Mouse (Mus musculus): ENCODE measurements at regions not wholly inside any gene's neighbourhood (a gene's known extent, or its start where the extent isn't known, plus 50 kb on each side); places are given as distances from the start of the nearest gene placed in this dataset.
A peak's percentile ranks its signal among the peaks of the same experiment; 100 is the strongest.

DNA sequence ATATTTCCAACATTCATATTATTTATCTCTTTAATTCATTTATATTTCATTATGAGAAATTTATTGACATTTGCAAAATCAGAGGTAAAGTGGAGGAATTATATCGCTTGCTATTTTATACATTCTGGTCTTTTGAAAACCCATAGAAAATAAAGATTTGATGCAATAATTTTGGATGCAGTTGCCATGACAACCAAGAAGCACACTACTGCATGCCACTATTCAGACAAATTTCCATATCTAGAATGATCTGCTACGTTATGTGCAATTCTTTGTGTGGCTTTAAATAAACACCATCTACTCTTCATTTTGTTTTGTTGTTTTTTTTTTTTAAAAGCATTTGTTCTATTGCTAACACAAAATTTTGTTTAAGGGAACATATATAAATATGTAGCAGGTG, 474.4 kb downstream of the Pcdh18 start:
- no peaks in the 10 kb centered on the region for H3K36me3 ChIP-seq (ENCODE audit: control insufficient read depth, insufficient read depth, low read length)
- peak; percentile 79; the same call in 1 of the 2 replicates for ATAC-seq
- no peak overlapping the region for H3K4me3 ChIP-seq (ENCODE audit: low read depth, low read length)
- H3K9ac ChIP-seq (ENCODE audit: low read depth, low read length) = no peak overlapping the region
- no peaks in the 10 kb centered on the region for H3K27me3 ChIP-seq (ENCODE audit: control insufficient read depth, insufficient read depth, low read depth, low read length)
- no peak overlapping the region for H3K4me2 ChIP-seq (ENCODE audit: low read length)
- peaks cover 9% of the 10 kb centered on the region; the same call in 1 of the 2 replicates for H3K4me1 ChIP-seq (ENCODE audit: control insufficient read depth, insufficient read depth, low read length)
- H3K27ac ChIP-seq (ENCODE audit: low read length) = no peak overlapping the region
- no peaks in the 10 kb centered on the region for H3K9me3 ChIP-seq (replicated peaks; ENCODE audit: control insufficient read depth, low read length, poor library complexity, severe bottlenecking)
- 43% methylated on average over 2 of the region's 2 CpGs for WGBS

DNA sequence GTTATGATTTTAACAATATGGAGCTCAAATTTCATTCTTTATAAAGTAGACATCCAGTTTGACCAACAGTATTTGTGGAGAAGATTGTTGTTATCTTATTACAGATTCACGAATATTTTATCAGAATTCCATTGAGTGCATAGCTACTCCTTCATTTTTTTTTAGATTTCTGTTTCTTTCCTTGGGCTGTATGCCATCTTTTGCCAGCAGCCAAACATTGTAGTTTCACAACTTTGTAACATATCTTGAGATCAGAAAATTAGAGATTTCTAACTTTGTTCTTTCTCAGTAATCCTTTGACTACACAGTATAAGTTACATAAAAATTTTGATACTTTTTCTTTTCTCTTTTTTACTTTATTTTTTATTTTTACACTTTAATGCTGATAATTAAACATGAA, 478.8 kb downstream of the Pcdh18 start:
- Histone ChIP-seq H3K4me1 (ENCODE audit: control insufficient read depth, insufficient read depth, low read length) (peaks cover 9% of the 10 kb centered on the region; the same call in 1 of the 2 replicates), H3K4me2 (ENCODE audit: low read length) (no peak overlapping the region), H3K4me3 (ENCODE audit: low read depth, low read length) (no peak overlapping the region), H3K27me3 (ENCODE audit: control insufficient read depth, insufficient read depth, low read depth, low read length) (no peaks in the 10 kb centered on the region), H3K9me3 (replicated peaks; ENCODE audit: control insufficient read depth, low read length, poor library complexity, severe bottlenecking) (no peaks in the 10 kb centered on the region), H3K36me3 (ENCODE audit: control insufficient read depth, insufficient read depth, low read length) (no peaks in the 10 kb centered on the region), H3K9ac (ENCODE audit: low read depth, low read length) (no peak overlapping the region), H3K27ac (ENCODE audit: low read length) (no peak overlapping the region)
- 89% methylated on average over 1 of the region's 1 CpGs for WGBS
- ATAC-seq = no peak

DNA sequence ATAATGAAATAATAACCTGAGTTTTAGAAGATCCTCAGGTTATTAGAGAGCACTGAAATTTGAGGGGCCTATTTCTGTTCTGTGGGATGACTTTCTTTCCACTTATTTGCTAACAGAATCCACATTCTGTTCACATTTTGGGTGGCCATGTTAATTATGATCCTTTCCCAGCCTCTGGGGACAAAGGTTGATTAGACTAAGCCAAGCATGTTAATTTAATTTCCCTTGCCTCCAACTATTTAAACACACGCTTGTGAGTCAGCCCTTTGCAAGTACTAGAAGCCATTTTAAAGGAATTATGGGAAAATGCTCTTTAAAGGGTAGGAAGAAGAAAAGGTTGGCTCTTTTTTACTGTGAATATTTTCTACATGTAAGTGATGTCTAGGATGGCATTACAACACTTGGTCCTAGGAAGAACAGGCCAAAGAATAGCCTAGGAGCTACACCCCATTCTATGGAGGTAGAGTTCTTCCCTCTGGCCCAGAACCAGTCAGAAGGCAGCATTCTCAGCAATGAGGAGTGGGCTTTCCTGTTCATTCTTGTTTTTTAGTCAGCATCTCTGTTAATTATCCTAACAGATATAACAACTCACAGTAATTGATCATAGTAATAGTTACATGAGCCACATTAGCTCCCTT, 482.7 kb downstream of the Pcdh18 start:
- Histone ChIP-seq H3K4me3 (ENCODE audit: low read depth, low read length) (no peak overlapping the region), H3K27me3 (ENCODE audit: control insufficient read depth, insufficient read depth, low read depth, low read length) (no peaks in the 10 kb centered on the region), H3K27ac (ENCODE audit: low read length) (no peak overlapping the region), H3K9me3 (replicated peaks; ENCODE audit: control insufficient read depth, low read length, poor library complexity, severe bottlenecking) (no peaks in the 10 kb centered on the region), H3K4me2 (ENCODE audit: low read length) (no peak overlapping the region), H3K9ac (ENCODE audit: low read depth, low read length) (no peak overlapping the region), H3K4me1 (ENCODE audit: control insufficient read depth, insufficient read depth, low read length) (no peaks in the 10 kb centered on the region), H3K36me3 (ENCODE audit: control insufficient read depth, insufficient read depth, low read length) (no peaks in the 10 kb centered on the region)
- no peak for ATAC-seq
- WGBS = 50% methylated on average over 1 of the region's 1 CpGs

DNA sequence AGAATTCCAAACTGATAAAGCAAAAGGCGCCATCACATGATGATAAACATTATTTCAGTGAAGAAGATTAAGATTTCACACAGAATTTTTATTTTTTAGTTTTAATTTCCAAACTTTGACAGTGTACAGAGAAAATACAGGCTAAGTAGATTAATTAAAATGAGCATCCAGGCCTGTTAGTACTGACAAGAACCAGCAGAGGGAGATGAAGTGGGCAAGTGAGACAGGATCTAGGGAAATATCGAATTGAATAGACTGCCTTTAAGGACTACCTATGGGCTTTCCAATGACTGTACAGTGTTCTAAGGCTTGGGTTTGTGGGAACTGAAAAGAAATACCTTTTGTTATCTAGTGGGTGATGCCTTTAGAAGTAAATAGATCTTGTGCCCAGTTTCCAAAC, 491.1 kb downstream of the Pcdh18 start:
- Histone ChIP-seq H3K9me3 (replicated peaks; ENCODE audit: control insufficient read depth, low read length, poor library complexity, severe bottlenecking) (no peaks in the 10 kb centered on the region), H3K4me1 (ENCODE audit: control insufficient read depth, insufficient read depth, low read length) (no peaks in the 10 kb centered on the region), H3K27ac (ENCODE audit: low read length) (no peak overlapping the region), H3K4me2 (ENCODE audit: low read length) (no peak overlapping the region), H3K36me3 (ENCODE audit: control insufficient read depth, insufficient read depth, low read length) (no peaks in the 10 kb centered on the region), H3K27me3 (ENCODE audit: control insufficient read depth, insufficient read depth, low read depth, low read length) (no peaks in the 10 kb centered on the region), H3K9ac (ENCODE audit: low read depth, low read length) (no peak overlapping the region), H3K4me3 (ENCODE audit: low read depth, low read length) (no peak overlapping the region)
- 77% methylated on average over 2 of the region's 2 CpGs for WGBS
- no peak for ATAC-seq

Measured in midbrain, embryonic 16.5 days (tissue).